Mouse (Mus musculus) lung, postnatal 10 days (tissue): ENCODE measurements around the gene Arhgef26.

Experiments
- DNase-seq: peaks from one replicate; pipeline ENCODE4 v3.0.0; 2021

The Arhgef26 gene

DNA sequence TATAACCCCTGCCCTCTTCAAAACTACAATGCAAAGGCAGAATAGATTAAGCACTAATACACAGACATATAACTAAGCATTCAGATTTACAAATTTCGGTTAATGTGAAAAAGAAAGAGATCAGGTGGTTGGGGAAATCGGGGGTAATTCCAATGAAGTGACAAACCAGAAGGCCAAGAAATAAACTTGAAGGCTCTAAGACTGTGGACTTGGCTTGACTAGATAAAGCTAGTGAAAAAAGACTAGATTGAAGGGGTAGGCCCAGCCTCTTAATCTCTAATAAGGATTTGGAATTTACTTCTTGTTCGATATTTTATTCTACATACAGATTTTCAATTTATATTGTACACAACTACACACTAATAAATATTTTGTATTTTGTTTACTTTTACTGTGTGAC lies at the start of gene Arhgef26:
Arhgef26 (plus strand) TSS at position 301 of the 400 bp plus-strand sequence.
- DNase-seq: no peak

DNA sequence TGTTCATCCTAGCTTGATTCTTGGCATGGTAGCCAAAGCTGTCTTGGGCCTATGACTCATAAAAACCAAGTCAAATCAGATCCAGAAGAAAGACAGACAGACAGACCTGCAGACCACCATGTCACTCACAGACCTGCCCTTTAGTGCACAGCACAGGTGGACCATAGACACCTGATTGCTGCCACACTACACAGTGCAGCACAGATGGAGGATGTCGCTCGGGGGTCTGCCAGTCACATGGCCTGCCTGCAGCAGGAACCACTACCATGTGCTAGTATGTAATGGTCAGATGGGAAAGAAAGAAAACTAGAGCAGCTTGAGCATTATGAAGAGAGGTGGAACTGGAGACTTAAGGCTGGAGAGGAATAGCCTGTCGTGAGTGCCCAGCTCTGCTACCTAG lies 27.7 kb upstream of the Arhgef26 start:
- DNase-seq: no peak

DNA sequence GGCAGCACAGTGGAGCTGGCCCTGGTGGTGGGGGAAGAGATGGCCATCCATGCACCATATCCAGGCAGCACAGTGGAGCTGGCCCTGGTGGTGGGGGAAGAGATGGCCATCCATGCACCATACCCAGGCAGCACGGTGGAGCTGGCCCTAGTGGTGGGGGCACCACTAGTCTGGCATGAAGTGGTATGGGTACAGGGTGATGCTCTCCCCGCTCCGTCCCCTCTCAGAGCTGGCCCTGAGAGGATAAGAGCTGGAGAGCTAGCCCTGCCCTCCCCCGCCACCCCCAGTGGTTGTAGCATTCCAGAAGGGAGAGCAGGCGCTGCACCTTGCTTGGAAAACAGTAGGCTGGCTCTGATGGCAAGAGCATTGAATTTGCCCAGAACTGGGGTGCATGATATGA lies 26.9 kb upstream of the Arhgef26 start:
- DNase-seq: no peak

- no peak for DNase-seq
Observed at GRCm38 (mm10) chr3:62324708-62325107, 13.4 kb upstream of the Arhgef26 start.

DNA sequence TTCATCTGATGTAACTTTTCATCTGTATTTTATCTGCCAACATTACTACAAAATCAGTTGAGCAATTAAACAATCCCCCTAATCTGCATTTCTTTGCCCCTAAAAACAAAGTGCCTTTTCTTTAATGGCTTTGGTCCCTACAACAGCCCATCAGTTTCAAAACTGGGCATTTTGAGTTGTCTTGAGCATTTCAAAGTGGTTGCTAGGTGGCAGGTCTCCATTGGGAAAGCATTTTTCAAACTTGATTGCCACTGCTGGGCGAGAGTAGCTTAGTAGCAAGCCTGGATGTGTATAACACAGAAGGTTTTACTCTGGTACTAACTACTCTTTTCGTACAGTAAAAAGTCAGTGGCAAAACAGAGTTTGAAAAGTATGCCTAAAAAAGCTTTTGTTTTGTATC lies 10.2 kb upstream of the Arhgef26 start:
- DNase-seq: no peak

DNA sequence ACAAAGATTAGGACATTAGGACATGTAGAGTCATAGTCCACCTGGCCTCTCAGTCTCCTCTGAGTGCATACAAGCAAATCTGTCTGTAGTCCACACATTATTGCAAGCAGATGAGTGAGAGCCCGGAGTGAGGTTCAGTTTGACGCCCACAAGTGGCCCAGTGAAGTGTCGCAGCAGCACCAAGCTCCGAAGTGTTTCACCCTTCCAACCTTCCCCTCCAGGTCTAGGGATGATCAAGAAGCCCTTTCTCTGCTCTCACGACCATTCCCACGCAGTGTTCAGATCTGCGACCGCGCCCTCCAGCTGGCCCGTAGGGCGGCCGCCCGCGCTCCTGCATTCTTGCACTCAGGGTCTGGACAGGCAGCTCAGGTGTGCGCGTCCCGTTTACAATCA lies 313 bp downstream of the Arhgef26 start:
- no peak for DNase-seq

DNA sequence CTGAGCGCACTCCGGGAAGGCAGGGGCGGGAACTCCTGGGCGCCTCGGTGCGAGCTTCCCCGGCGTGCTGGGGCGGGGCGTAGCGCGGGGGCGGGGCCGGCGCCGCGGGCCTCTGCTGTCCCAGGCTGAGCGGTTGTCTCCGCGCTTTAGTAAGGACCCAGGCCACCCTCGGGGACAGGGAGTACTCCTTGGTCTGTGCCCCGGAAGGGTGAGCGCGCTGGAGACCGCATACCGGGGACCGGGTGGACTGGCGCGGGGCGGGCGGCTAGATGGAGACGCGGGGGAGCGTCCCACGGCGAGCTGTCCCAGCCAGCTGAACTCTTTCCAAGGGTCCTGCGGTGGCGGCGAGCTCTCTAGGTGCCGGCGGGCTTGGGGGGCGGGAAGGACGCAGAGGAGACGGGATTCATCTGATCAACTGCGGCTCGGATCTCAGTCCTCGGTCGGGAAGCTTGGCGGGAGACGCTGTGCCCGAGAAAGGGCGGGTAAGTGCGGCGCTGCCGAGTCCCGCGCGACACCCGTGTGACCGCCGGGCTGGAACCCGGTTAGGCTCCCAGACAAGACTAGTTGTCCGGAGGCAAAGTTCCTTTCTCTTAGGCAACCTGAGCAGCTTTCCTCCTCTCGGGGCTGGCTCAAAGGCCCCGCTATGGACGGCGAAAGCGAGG lies 841 bp downstream of the Arhgef26 start:
- peak; percentile 77 for DNase-seq

DNA sequence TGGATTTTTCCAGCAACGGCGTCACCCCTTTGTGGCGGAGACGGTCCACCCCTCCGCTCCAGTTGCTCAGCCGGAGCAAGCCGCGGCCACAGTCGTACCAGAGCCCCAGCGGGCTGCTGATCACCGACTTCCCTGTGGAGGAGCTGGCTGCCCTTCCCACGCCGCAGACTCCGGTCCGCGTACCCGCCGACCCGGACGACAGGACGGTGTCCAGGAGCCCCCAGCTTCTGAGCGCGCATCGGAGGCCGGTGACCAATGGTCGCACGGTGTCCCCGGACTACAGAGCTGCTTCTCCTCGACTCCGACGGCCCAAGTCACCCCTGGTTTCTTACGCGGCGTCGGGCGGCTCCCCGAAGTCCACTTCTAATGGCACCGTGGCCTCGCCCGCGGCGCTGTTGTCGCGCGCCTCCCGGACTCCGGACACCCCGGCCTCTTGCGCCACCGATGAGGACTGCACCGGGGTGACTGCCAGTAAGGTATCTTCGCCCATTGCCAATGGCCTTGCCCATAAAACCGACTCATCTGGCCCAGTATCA lies 1.4 kb downstream of the Arhgef26 start:
- peak; percentile 61 for DNase-seq

DNA sequence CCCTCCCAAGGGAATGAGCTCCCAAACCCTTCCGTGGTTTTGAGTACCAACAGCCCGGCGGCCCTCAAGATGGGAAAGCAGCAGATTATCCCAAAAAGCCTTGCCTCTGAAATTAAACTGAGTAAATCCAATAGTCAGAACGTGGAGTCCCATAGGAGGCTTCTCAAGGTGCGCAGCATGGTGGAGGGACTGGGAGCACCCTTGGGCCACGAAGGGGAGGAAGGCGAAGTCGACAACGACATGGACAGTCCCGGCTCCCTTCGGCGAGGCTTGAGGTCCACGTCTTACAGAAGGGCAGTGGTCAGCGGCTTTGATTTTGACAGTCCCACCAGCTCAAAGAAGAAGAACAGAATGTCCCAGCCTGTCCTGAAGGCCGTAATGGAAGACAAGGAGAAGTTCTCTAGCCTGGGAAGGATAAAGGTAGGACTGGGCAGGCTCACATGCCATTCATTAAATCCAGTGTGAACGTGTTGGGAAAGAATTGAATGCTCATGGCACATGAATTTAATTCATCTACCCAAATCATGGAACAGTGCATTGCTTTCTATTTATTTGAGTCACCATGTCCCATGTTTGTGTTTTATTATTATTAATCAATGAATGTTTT lies 2.1 kb downstream of the Arhgef26 start:
- peak; percentile 8 for DNase-seq

DNA sequence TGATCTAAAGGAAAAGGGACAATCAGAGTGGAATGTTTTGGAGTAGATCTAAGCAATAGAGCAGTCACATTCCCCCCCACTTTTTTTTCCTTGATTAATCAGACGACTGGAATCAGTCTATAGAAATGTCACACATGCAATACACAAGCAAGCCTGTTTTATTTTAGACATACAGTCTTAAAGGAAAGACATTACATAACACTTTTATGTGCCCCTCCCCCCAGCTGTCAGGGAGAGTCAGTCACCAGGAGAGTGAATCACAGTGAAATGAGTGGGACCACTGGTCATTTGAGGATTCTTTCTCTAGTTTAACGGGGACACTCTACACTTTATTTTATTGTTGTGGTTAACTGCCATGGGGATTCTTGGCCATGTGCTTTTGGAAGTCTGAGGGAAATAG lies 2.7 kb downstream of the Arhgef26 start:
- peak; percentile 26 for DNase-seq

DNA sequence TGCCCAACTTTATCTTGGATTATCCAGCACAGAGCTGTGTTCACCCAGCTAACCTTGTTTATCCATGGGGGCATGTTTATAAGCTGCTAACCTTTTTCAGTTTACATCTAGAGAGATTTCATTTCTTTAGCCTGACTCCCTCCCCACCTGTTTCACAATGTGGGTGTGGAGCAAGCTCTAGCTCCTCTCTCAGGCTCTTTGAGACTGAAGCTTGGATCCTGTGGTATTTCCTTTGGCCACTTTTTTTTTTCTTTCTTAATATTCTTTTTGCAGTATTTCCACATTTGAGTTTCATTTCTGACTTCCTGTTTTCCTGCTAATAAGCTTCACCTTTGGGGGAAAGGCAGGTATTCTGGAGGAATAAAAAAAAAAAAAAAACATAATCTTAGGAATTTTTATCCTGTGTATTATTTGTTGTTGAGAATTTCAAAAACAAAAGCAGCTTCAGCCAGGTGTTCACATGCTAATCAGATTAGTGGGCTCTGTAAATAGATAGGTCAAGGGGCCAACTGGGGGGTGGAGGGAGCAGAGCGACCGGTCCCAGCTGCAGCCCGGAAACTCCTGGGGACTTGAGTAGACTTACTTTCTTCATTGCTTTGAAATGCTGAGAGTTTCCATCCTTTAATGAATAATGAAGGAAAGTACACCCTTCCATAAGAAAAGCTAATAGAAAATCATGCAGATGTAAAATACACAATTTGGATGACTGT lies 3.5 kb downstream of the Arhgef26 start:
- peak; percentile 9 for DNase-seq

DNA sequence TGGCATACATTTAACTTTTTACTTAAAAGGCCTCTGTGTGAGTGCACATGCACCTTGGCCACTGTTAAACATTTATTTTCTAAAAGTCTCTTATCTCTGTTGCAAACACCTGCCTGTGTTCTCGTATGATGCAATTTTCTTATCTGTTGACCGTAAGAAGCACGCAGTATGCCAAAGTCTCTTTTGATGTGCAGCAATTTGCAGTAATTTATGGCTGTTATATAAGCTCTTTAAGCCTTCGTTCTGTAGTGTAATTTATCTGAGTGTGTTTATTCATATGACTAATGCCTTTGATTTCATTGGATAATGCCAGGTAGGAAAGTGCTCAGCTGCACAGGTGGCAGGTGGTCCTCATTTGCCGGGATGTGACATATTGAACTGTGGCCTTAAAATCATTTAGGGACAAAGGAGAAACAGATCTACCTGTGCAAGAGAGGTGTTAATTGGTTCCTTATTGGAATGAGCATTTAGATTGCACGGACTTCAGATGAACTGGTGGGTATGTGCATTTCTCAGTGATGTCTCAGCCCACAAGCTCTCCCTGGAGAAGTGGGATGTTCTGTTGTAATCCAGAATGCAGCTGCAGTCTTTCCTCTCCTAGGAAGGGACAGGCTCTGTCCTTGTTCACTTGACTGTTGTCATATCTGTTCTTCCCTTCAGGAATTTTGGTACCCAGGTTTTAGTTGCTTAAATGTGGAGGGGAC lies 10.5 kb downstream of the Arhgef26 start:
- DNase-seq: no peak

- peak; percentile 10 for DNase-seq
Observed at GRCm38 (mm10) chr3:62349218-62349897, 11.2 kb downstream of the Arhgef26 start.

DNA sequence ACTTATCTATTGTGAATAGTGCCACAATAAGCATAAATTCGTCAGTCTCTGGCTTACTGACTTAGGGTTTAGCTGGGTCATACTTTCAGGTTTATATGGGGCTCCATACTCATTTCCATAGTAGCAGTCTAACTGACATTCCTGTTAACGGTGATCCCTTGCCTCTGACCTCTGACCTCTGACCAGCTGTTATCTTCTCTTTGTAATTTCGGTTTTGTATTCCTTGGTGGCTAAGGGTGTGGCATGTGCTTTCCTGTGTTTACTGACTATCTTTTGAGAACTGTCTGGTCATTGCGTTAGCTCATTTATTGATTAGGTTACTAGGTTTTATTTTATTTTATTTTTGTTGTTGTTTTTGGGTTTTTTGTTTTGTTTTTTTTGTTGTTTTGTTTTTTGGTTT lies 13.9 kb downstream of the Arhgef26 start:
- DNase-seq: no peak

- DNase-seq: no peak
Observed at GRCm38 (mm10) chr3:62352876-62353275, 14.7 kb downstream of the Arhgef26 start.

- DNase-seq: no peak
Observed at GRCm38 (mm10) chr3:62367882-62368281, 29.7 kb downstream of the Arhgef26 start.

GRCm38 (mm10) chr3:62372841-62373240 lies 34.7 kb downstream of the Arhgef26 start:
- DNase-seq: peak; percentile 55

DNA sequence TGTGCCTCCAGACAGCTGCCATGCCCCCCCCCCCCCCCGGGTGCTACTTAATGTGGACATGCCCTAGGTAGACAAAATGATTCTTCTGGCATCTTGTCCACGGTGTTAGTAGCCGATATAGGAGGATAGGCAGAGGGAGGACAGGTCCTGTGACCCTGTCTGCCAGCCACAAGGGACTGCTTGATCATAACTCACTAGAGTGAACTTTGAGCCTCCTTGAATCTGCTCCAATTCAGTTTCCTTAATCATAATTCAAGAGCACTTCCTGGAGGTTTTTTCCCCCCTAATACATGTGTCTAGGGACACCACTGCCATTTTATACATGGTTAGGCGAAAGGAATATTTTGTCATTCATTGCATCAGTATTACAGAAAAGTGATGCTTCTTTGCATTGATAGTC lies 36.2 kb downstream of the Arhgef26 start:
- DNase-seq: no peak

DNA sequence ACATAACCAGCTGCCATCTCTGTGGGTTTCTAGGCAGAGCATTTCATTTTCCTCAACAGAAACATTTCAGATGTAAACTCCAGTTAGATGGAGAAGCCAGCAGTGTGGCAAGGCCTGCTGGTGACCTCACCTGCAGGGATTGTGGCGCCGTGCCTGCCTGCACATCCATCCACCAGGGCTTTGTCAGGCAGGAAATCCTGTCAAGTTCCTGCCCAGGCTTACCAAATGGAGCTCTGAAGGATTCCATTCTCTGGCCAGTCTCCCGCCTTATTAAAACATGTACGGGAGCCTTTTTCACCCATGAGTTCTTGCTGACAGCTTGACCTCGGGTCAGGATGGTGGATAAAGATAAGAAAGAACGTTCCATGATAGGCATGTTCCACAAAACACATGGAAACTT lies 36.7 kb downstream of the Arhgef26 start:
- DNase-seq: peak; percentile 67

DNA sequence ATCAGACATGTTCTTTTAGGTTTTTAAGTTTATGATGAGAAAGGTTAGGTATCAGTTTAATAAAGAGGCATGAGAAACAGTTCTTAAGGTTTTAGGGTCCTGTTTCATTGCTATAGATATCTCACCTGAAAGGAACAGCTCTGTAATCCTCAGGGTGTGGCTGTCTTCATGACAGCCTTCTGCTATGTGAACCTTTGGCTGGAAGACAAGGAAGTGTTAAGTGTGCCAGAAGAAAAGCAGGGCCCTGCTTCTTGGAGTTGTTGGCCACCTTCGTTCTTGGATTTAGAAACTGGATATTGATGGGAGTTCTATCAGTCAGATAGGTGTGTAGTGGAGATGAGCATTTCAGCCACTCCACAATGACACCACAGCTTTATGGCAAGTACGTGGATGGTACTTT lies 38.6 kb downstream of the Arhgef26 start:
- DNase-seq: no peak

- DNase-seq: peak; percentile 12
Observed at GRCm38 (mm10) chr3:62379946-62380345, 41.8 kb downstream of the Arhgef26 start.

DNA sequence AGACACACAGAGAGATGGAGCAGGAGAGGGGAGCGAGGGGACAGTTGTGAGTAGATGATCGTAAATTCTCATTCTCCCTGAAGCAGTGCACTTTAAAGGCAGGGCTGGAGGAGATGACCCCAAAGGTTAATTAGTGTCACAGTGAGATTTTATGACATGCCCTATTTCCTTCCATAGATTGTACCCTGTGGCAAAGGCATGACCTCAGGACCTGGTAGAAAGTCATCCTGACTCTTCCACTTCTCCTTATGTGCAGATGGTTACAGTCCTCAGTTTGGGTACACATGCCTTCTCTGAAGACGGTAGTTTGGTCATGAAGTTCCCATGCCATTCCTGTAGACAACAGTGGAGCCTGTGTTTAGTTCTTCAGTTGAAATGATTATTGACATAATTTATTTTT lies 42.3 kb downstream of the Arhgef26 start:
- no peak for DNase-seq

DNA sequence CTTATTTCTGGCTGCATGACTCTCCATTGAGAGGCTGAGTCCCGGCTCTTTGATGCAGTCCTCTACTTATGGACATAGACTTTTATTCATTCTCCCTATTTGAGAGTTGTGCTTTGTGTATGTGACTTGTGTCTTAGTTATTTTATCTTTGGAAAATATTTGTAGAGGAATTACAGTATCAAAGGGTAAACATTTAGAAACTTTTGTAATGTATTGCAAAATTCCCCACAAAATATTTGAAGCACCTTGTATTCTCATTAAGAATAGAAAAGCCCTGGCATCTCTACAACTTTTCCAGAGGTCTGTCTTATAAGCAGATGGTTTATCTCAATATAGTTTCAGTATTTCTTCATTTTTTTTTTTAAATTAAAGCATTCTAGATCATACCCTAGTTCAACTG lies 44.7 kb downstream of the Arhgef26 start:
- DNase-seq: no peak
